Mouse (Mus musculus) cerebellum, adult 2 months (tissue): ENCODE results near the gene Fgf10.

Experiments
- CTCF ChIP-seq: fragments of 200-500 bp; IDR thresholded peaks from 2 replicates; pipeline ENCODE4 v1.5.1; 2011; ENCODE audit warnings: low read depth, mild to moderate bottlenecking, control low read depth, low read length, moderate library complexity, borderline replicate concordance; ENCODE audit not compliant: insufficient read depth
- POLR2A ChIP-seq: fragments of 200-500 bp; IDR thresholded peaks from 2 replicates; pipeline ENCODE4 v1.6.1; 2011; ENCODE audit warnings: low read length, control low read depth, borderline replicate concordance; ENCODE audit not compliant: insufficient read depth

DNA sequence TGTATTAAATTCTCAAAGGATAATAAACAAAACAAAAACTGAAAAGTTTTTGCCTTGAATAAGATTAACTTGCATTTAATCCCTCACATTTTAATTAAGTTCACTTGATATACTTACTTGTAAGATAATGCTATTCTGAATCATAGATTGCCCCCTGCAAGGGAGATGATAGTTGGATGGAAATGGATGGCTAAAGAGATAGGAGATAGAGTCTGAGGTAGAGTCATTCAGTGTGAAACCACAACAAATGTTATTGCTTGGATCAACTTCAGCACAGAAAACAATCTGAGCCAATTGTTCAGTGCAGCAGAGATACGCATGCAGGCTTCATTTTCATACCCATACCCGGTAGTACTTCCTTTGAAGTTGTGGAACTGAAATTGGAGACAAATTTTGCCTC is 23.5 kb downstream of the Fgf10 start:
- TF ChIP-seq CTCF (no peak), POLR2A (no peak)
